Mouse (Mus musculus) R1 (cell line): ENCODE measurements at regions not wholly inside any gene's neighbourhood (a gene's known extent, or its start where the extent isn't known, plus 50 kb on each side); places are given as distances from the start of the nearest gene placed in this dataset.

Experiments used
- DNase-seq: peaks from one replicate; pipeline ENCODE4 v3.0.0-alpha.2; 2018; ENCODE audit warnings: low read depth, low spot score

DNA sequence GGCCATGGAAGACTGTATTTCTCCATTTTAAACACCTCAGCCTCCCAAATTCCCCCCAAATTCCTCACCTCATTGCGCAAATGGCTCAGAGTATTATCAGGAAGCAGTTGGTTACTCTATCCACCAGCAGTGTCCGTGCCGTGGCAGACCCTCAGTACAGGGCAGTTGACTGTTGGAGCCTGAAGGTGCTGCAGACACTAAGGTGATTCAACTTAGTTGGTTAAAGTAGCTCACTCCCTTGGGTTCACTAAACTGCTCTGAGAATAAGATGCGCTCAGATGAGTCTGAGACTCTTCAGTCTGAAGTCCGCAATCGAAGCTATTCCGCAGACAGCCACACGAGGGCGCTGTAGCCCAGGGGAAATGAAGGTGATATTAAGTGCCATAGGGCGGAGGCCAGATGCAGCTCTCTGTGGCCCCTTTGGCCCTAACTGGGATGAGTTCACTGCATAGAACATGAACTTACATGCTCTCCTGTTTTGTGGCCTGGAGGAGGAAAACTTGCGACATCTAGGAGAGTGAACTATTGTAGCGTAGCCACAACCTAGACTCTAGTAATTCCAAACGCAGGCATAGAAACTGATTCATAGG, 62.9 kb downstream of the Amer3 start:
- DNase-seq: peak; percentile 68

GRCm38 (mm10) chr1:34653963-34654644, 74.6 kb downstream of the Amer3 start:
- no peak for DNase-seq

DNA sequence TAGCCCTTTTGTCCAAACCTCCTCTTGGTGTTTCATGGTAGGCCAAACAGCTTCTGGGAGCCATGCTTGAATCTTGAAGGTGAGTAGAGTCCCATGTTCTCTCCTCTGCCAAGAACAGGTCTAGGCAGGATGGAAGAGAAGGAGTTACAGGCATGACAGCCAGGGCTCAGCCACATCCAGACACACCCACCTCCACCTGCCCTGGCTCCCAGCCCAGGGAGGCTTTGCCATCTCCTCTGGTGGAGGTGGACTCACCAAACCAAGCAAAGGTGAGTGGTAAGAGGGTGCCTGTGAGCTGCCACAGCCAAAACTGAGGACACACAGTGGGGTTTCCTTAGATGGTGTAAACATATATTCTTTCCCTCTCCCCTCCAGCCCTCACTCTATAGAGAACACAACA, 78.0 kb downstream of the Amer3 start:
- no peak for DNase-seq

GRCm38 (mm10) chr1:34663875-34664547, 84.6 kb downstream of the Amer3 start:
- no peak for DNase-seq

- DNase-seq: peak; percentile 27
Observed at GRCm38 (mm10) chr1:34664816-34665511, 85.5 kb downstream of the Amer3 start.

- DNase-seq: no peak
Observed at GRCm38 (mm10) chr1:34665512-34665854, 86.0 kb downstream of the Amer3 start.

- no peak for DNase-seq
Observed at GRCm38 (mm10) chr1:34666226-34666662, 86.8 kb downstream of the Amer3 start.

DNA sequence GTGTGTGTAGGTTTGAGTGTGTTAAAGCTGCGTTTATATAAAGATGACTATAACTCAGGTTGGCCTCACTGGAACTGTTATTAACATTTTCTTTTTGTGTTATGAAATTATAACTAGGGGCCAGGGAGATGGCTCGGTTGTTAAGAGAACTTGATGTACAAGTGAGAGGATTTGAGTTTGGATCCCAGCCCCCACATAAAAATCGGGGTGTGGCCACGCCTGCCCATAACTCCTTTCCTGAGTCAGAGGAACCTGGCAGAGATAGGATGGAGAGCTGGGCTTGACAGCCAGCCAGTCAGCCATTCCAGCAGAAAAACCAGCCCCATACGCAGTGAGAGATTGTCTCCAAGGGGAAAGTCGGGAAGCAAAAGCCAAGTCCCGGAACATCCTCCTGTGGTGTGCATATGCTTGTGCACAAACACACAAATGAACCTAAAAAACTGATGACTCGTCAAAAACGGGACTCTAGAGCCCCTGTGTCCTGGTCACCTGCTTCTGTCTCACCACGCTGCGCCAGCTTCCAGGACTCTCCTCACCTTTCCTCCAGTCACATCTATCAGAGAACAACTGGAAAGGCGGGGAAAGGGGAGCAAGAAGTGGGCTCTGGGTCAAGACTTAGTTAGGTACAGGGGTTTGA, 97.8 kb downstream of the Amer3 start:
- DNase-seq: no peak

DNA sequence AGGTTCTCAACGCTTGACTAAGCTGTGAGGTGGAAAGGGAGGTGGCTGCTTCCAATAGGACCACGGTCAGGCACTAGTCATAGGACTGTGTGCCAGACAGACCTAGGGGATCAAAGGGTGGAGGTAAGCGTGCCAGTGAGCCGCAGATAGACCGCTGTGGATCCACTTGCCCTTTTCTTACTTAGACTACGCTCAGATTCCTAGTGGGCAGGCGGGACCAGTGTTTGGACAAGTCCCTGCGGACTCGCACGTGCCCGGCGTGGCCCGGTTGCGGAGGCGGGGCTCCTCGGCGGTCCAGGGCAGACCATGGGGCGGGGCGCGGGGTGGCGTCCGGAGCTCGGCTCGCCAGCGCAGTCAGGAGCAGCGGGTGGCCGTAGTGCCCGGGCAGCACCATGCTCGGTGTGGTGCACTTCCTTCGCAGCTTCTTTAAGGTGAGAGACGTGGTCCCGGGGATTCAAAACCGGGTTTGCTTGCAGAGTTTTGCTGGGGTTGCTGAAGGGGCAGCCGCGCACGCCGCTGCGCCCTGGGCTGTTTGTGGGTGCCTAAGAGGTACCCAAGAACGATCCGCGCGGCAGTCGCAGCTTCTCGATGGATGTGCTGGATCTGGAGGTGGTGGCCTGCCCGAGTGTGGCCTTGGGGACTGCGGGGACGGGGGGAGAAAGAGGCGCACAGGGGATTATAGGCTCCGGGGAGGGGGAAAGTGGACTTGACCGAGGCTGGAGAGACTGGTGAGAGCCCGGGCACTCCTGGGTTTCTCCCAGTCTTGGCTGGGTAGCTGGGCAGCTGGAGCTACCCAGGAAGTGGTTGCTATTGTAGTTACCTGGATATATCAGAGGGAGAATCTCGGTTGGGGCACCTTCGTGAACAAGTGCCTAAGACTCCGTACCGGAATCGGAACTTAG, 98.6 kb downstream of the Amer3 start:
- peak; percentile 34 for DNase-seq

- DNase-seq: no peak
Observed at GRCm38 (mm10) chr1:34678734-34679068, 99.2 kb downstream of the Amer3 start.

DNA sequence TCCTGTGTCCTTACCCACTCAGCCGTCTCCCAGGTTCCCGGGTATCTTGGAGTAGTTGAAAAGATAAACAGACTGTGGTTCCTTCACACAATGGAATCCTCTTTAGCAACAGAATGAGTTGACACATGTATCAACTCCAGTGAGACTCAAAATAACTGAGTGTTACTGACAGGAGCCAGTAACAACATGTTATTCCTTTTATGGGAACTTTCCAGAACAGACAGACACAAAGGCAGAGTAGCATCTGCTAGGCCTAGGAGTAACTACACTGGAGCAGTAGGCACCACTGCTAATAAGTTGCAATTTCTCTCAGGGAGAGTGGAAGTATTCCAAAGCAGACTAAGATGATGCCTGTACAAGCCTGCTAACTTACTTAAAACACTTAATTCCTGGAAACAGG, 107.1 kb downstream of the Amer3 start:
- DNase-seq: no peak

GRCm38 (mm10) chr1:34696533-34696932, 117.1 kb downstream of the Amer3 start:
- DNase-seq: no peak

DNA sequence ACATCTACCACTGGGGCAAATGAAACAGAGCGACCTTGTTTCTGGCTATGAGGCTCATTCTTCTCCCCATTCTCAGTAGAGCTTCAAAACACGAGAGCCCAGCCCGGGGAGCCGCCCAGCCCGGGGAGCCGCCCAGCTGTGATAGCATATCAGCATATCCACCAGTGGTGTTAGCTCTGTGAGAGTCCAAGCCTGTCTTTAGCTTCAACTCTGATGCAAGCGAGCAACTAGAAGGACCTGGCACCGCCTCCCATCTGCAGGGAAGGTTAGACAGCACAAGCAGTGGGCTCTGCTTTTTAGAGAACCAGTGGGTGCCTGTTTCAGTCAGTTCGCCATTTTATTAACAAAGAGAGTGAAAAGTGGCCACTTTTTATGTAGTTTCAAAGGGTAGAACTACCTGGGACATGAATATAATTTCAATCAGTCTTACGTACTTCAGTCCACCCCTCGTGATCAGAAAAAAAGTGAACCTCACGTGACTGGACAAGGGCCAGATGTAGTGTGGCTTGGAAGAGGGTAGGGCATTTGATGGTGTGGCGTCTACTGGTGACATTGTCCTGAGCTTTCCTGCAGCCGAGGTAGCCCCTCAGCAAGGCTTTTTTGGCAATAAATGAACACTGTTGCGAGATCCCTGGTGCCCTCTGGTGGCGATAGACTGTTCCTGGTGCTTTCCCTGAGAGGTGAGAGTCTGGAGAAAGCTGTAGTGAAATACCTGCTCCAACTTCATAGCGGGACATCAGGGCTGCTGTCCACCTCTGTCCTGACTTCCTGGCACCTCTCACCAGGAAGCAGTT, 121.0 kb downstream of the Amer3 start:
- peak; percentile 65 for DNase-seq

- DNase-seq: no peak
Observed at GRCm38 (mm10) chr1:34701436-34701835, 122.0 kb downstream of the Amer3 start.

DNA sequence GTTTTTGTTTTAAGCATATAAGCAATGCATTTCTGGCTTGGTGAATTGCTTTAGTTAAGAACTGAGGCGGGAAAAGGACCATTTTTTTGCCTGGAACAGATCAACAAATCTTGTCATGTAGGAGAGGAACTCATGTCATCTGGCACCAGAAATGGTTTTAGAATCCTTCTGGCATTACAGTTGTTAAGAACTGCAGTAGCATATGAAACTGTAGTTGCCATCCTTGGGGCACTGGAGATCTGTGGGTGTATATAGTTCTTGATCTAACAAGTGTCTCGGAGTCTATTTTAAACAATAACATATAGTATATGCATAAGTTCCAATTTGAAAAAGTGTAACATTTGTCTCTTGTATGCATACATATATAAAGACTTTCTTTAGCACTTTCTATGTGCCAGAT, 129.6 kb downstream of the Amer3 start:
- DNase-seq: no peak

DNA sequence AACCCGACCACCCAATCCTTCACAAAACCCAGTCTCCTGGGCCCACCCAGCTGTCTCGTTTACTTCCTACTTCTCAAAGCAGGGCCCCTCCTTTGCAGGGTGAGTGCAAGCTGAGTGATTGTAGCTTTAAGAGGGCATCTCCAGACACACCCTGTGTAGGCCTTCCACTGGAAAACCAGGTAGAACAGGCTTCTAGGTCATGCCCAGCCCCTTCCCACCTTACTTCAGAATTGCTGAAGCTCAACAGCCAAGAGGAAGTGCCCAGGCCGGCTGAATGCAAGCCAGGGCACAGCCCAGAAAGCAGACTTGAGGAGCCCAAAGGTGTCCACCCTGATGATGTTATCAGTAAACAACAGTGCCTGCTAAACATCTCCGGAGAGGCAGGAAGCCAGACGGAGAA, 120.2 kb downstream of the Fam168b start:
- no peak for DNase-seq

DNA sequence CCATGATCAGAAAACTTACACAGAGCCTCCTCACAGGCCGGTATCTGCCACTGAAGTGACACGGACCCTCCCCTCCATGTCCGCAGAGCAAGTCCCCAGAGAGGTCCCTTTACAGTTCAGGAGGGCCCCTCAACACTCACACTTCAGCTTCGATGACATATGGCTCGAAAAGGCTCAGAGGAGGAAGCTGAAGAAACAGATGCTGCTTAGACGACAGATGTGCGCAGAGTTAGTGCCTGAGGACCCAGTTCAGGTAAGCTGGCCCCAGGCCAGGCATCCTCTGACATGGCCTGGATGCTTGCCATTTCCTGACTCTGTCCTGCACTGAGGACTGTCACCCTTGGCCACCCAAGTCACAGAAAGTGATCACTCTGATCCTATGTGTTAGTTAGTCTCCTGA, 110.7 kb downstream of the Fam168b start:
- no peak for DNase-seq

DNA sequence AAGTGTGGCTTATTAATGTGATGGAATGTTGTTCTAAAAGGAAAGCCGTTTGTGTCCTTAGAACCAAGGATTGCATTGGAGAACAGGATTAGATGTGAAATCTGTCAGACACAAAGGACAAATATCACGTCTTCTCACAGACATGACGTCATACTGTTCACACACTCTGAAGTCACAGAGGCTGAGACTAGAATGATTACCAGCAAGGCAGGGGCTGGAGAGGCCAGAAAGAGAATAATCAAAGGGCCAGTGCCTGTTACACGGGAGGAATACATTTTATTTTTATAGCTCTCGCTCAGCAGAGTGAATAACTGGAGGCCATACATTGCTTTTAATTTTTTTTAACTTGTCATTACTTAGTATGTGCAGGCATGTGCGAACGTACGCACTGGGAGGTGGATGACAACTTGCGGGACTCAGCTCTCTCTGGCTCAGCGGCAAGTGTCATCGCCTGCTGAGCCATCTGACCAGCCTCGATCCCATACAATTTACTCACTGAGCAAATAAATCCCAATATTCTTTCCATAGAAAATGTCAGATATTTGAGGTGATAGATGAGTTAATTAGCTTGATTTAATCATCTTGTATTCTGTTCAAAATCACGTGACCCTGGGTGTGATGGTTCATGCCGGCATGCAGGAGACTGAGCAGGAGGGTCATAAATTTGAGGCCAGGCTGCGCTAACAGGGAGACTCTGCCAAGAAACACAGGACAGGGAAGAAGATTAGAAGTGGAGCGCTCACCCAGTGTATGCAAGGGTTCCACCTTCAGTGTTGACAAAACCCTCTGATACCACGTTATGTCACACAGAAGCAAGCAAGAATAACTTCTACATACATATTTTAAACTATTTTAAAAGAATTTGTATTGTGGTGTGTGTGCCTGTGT, 109.6 kb downstream of the Fam168b start:
- no peak for DNase-seq

GRCm38 (mm10) chr1:34738386-34739067, 104.3 kb downstream of the Fam168b start:
- peak; percentile 67 for DNase-seq
